Mouse (Mus musculus) embryonic facial prominence, embryonic 14.5 days (tissue): Measurements from ENCODE around the gene Pid1. TPM values are rescaled to one million over a fixed set of nuclear protein-coding genes. Genes with fewer than 3 reads are reported as not detected.
A peak's percentile ranks its signal among the peaks of the same experiment; 100 is the strongest.

ENCODE experiments used
- ATAC-seq: fragments of 200-750 bp; cut with Nextera tagmentation; 2 replicates; pipeline ENCODE4 v1.8.0; 2017; ENCODE audit warnings: low read depth, moderate number of reproducible peaks, moderate TSS enrichment
- DNase-seq: peaks from one replicate; pipeline ENCODE4 v3.0.0-alpha.2; 2015; ENCODE audit warnings: low spot score
- H3K27ac ChIP-seq: fragments of 300-500 bp; sonication (generic); replicated peaks from 2 replicates; pipeline ENCODE4 v1.5.1; 2014; ENCODE audit warnings: low read depth, mild to moderate bottlenecking, low read length, moderate library complexity
- H3K27me3 ChIP-seq: fragments of 300-500 bp; sonication (generic); replicated peaks from 2 replicates; pipeline ENCODE4 v1.6.1; 2014; ENCODE audit warnings: low read length; ENCODE audit not compliant: control insufficient read depth, insufficient read depth
- H3K36me3 ChIP-seq: fragments of 300-500 bp; sonication (generic); 2 replicates; pipeline ENCODE4 v1.6.1; 2014; ENCODE audit warnings: low read length, mixed read lengths; ENCODE audit not compliant: control insufficient read depth, insufficient read depth
- H3K4me1 ChIP-seq: fragments of 300-500 bp; sonication (generic); 2 replicates; pipeline ENCODE4 v1.6.1; 2014; ENCODE audit warnings: antibody characterized with exemption, low read length; ENCODE audit not compliant: control insufficient read depth, insufficient read depth
- H3K4me2 ChIP-seq: fragments of 300-500 bp; sonication (generic); 2 replicates; pipeline ENCODE4 v1.6.1; 2014; ENCODE audit warnings: low read depth, mild to moderate bottlenecking, low read length, moderate library complexity, mixed read lengths
- H3K4me3 ChIP-seq: fragments of 300-500 bp; sonication (generic); 2 replicates; pipeline ENCODE4 v1.5.1; 2014; ENCODE audit warnings: low read depth, mild to moderate bottlenecking, low read length
- H3K9ac ChIP-seq: fragments of 300-500 bp; sonication (generic); 2 replicates; pipeline ENCODE4 v1.6.1; 2014; ENCODE audit warnings: low read depth, mild to moderate bottlenecking, low read length, moderate library complexity, mixed read lengths
- H3K9me3 ChIP-seq: fragments of 300-500 bp; sonication (generic); 2 replicates; pipeline ENCODE4 v1.6.1; 2016; ENCODE audit warnings: low read length; ENCODE audit not compliant: control insufficient read depth
- WGBS: fragments of 180-500 bp; shearing (Covaris S2); extraction: QIAGEN DNeasy Blood & Tissue Kit; methylation state at CpG from one replicate; pipeline ENCODE4 v1.1.7; 2014; 5-methylcytosine and 5-hydroxymethylcytosine counted together
- polyA plus RNA-seq: library from polyadenylated mRNA; unstranded; fragments of >200 nt; fragmentation: Nextera tagmentation; extraction: Ambion mirVana; gene quantifications from 2 replicates; pipeline ENCODE4 v1.2.1, GENCODE M21; 2014

Pid1 gene
- polyA plus RNA-seq, 1 experiment from 2014 or later = 38.8 TPM

- Histone ChIP-seq H3K4me3 (no peak overlapping the region), H3K4me2 (no peak overlapping the region), H3K27ac (no peak overlapping the region), H3K4me1 (no peaks in the 10 kb centered on the region), H3K36me3 (no peaks in the 10 kb centered on the region), H3K9ac (no peak overlapping the region), H3K27me3 (no peaks in the 10 kb centered on the region), H3K9me3 (no peaks in the 10 kb centered on the region)
- 77% methylated on average over 3 of the region's 3 CpGs for WGBS
- DNase-seq = no peak
- no peak for ATAC-seq
Measured at GRCm38 (mm10) chr1:84396787-84397186, 32.8 kb upstream of the Pid1 start.

DNA sequence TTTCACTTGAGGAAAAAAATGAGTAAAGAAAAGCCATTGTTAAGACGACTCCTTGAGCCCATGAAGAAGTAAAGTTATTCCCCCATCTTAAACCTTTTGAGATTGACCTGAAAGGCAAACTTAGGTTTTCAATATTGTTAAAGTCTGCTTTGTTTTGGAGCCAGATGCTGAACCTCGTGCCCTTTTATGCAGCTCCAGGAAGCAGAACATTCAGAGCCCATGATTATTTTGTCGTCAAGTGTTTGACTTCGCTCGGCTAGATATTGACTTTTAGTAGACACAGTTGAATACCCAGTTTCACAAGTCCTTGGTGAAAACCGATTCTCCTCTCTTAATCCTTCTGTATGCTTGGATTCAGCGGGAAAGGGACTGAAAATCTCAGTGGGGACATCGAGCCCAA lies 31.9 kb upstream of the Pid1 start:
- Histone ChIP-seq H3K27ac (no peak overlapping the region), H3K27me3 (no peaks in the 10 kb centered on the region), H3K4me1 (no peaks in the 10 kb centered on the region), H3K9me3 (no peaks in the 10 kb centered on the region), H3K9ac (no peak overlapping the region), H3K4me3 (no peak overlapping the region), H3K36me3 (no peaks in the 10 kb centered on the region), H3K4me2 (no peak overlapping the region)
- WGBS = 81% methylated on average over 8 of the region's 8 CpGs
- ATAC-seq = no peak
- DNase-seq = no peak

DNA sequence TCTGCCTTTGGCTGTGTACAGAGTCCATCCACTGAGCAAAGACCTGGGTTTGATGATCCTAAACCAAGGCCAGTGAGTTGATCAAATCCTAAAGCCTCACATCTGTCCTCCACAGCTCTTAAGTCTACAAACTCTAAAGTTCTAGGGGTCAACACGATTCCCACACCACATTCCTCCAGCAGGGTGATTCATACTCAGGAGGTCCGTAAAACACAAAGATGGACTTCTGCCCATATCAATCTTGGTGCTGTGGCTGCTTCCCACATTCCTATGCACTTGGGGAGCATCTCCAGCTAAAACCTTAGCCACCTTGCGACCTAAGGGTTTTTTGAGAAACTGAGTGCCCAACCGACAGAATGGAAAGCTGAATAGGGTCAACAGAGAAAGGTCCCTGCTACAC lies 27.0 kb upstream of the Pid1 start:
- Histone ChIP-seq H3K4me1 (0 out of 2 replicates have a peak, but pooled peaks cover 8% of the 10 kb centered on the region), H3K4me3 (no peak overlapping the region), H3K9me3 (no peaks in the 10 kb centered on the region), H3K27me3 (no peaks in the 10 kb centered on the region), H3K36me3 (no peaks in the 10 kb centered on the region), H3K27ac (no peak overlapping the region), H3K4me2 (no peak overlapping the region), H3K9ac (no peak overlapping the region)
- DNase-seq = no peak
- no peak for ATAC-seq
- 82% methylated on average over 4 of the region's 4 CpGs for WGBS

DNA sequence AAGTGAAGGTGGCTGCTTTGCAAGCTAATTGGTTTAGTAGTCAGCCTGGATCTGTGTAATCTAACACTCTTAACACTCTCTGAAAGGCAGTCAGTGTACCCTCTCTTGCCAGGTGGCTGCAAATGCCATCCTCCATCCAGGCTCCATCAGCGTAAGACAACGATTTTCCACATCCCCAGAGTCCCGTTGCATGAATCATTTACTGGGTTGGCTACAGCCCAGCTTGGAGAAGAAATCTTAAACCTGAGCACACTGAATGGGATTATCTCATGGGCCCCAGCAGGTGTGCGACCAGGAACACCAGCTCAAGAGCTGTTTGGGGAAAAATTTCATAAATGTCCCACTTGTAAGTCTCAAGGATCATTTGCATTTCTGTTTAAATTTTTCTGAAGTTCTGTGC lies 23.6 kb upstream of the Pid1 start:
- Histone ChIP-seq H3K4me2 (no peak overlapping the region), H3K4me3 (no peak overlapping the region), H3K9me3 (no peaks in the 10 kb centered on the region), H3K4me1 (0 out of 2 replicates have a peak, but pooled peaks cover 8% of the 10 kb centered on the region), H3K9ac (no peak overlapping the region), H3K36me3 (no peaks in the 10 kb centered on the region), H3K27ac (no peak overlapping the region), H3K27me3 (no peaks in the 10 kb centered on the region)
- DNase-seq = peak; percentile 75
- 56% methylated on average over 4 of the region's 4 CpGs for WGBS
- peak; percentile 89 for ATAC-seq

GRCm38 (mm10) chr1:84386481-84387146 lies 22.6 kb upstream of the Pid1 start:
- Histone ChIP-seq H3K36me3 (no peaks in the 10 kb centered on the region), H3K9ac (no peak overlapping the region), H3K27me3 (no peaks in the 10 kb centered on the region), H3K4me3 (no peak overlapping the region), H3K4me2 (no peak overlapping the region), H3K9me3 (no peaks in the 10 kb centered on the region), H3K27ac (no peak overlapping the region; the same call in 1 of the 2 replicates), H3K4me1 (0 out of 2 replicates have a peak, but pooled peaks cover 8% of the 10 kb centered on the region)
- 56% methylated on average over 8 of the region's 8 CpGs for WGBS
- ATAC-seq = peak; percentile 86; the same call in 1 of the 2 replicates
- peak; percentile 77 for DNase-seq

- no peak for ATAC-seq
- no peak overlapping the region for H3K4me3 ChIP-seq
- no peaks in the 10 kb centered on the region for H3K36me3 ChIP-seq
- no peak for DNase-seq
- 75% methylated on average over 1 of the region's 1 CpGs for WGBS
- H3K4me2 ChIP-seq = no peak overlapping the region
- no peaks in the 10 kb centered on the region for H3K9me3 ChIP-seq
- H3K27ac ChIP-seq = no peak overlapping the region
- H3K4me1 ChIP-seq = 0 out of 2 replicates have a peak, but pooled peaks cover 8% of the 10 kb centered on the region
- no peak overlapping the region for H3K9ac ChIP-seq
- no peaks in the 10 kb centered on the region for H3K27me3 ChIP-seq
Measured at GRCm38 (mm10) chr1:84382709-84383108, 18.7 kb upstream of the Pid1 start.

DNA sequence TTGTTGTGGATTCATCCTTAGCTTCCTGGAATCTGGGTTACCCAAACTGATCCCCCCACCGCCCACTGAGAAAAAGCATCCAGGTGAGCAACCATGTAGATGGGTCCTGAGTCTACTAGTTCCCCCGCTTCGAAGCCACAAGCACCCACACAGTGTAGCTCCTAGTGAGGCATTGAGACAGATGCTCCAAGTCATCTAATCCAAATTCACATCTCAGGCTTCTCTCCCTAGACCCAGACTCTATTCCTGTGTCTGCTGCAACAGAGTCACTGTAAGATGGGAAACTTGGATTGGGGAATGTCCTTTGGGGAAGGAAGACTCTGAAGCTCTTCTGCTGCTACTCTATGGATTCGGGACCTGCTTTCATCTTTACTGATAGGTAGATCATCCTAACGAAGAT lies 18.1 kb upstream of the Pid1 start:
- WGBS = 91% methylated on average over 5 of the region's 5 CpGs
- ATAC-seq (no peak), DNase-seq (no peak)
- H3K4me3 ChIP-seq = no peak overlapping the region
- H3K4me1 ChIP-seq = 0 out of 2 replicates have a peak, but pooled peaks cover 3% of the 10 kb centered on the region
- H3K27ac ChIP-seq = no peak overlapping the region
- H3K27me3 ChIP-seq = no peaks in the 10 kb centered on the region
- H3K9ac ChIP-seq = no peak overlapping the region
- H3K4me2 ChIP-seq = no peak overlapping the region
- no peaks in the 10 kb centered on the region for H3K9me3 ChIP-seq
- H3K36me3 ChIP-seq = no peaks in the 10 kb centered on the region

DNA sequence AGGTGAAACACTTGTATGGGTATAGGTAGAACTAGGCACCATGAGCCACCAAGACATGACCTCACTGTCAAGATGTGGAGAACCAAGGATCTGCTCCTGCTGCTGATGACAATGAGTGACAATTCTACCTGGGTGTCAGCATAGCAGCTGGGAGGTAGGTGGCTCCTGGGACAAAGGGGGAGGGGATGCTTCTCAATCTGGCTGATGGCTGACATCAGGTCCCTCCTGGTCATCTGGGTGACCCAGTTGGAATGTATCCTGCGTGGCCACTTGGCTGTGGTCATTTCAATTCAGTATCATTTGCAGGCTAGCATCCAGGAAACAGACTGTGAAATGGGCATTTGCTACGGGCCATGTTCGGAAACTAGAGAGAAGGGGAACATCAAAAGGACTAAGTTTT lies 16.9 kb upstream of the Pid1 start:
- no peak overlapping the region for H3K4me3 ChIP-seq

DNA sequence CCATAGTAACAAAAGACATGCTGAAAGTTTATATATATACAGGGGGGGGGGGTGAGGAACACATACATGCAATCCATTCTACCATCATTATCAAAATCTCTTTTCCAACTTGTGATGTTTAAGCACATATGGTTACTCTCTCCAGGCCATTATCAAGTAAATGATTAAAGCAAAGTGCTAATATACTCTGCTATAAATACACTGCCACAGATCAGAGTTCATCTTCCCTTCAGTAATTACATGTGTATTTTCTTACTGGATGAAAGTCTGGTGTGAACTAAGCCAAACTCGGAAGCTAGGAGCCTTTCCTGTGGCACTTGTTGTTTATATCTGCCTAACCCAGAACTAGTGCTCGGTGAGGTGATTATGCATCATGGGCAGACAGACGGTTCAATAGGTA lies 3.8 kb upstream of the Pid1 start:
- H3K9me3 ChIP-seq = no peaks in the 10 kb centered on the region
- WGBS = 71% methylated on average over 3 of the region's 3 CpGs
- H3K4me3 ChIP-seq = no peak overlapping the region
- H3K27ac ChIP-seq = no peak overlapping the region
- H3K4me2 ChIP-seq = no peak overlapping the region
- H3K27me3 ChIP-seq = no peaks in the 10 kb centered on the region
- no peak overlapping the region for H3K9ac ChIP-seq
- ATAC-seq = no peak
- H3K4me1 ChIP-seq = no peaks in the 10 kb centered on the region
- no peak for DNase-seq
- H3K36me3 ChIP-seq = no peaks in the 10 kb centered on the region

More for the DNA sequence above, 16.9 kb upstream of the Pid1 start:
- ATAC-seq = no peak
- Histone ChIP-seq H3K27ac (no peak overlapping the region), H3K4me1 (no peaks in the 10 kb centered on the region), H3K9ac (no peak overlapping the region), H3K36me3 (no peaks in the 10 kb centered on the region), H3K9me3 (no peaks in the 10 kb centered on the region), H3K27me3 (no peaks in the 10 kb centered on the region), H3K4me2 (no peak overlapping the region)
- 69% methylated on average over 3 of the region's 3 CpGs for WGBS
- no peak for DNase-seq
